Mouse (Mus musculus) left cerebral cortex, postnatal 36 days (tissue): ENCODE data around the gene Ikbip. TPM values are rescaled to one million over a fixed set of nuclear protein-coding genes. Genes with fewer than 3 reads are reported as not detected.

Experiments
- DNase-seq, 2 experiments: peaks; one replicate each; pipeline ENCODE4 v3.0.0; 2021 to 2022; ENCODE audit warnings: low spot score in 2 of 2, mixed read lengths in 1 of 2
- intact Hi-C: fragments of 180-260 bp; cut with DNase I; formaldehyde crosslinking; loops from one replicate; pipeline ENCODE4 v1.15.1; 2025
- total RNA-seq, 2 experiments: library from RNA; stranded (reverse); gene quantifications; 2 replicates each; pipeline ENCODE4 v1.2.3; 2021

Gene Ikbip
- total RNA-seq, 2 experiments from 2014 or later: 12.5 to 13.3 TPM

DNA sequence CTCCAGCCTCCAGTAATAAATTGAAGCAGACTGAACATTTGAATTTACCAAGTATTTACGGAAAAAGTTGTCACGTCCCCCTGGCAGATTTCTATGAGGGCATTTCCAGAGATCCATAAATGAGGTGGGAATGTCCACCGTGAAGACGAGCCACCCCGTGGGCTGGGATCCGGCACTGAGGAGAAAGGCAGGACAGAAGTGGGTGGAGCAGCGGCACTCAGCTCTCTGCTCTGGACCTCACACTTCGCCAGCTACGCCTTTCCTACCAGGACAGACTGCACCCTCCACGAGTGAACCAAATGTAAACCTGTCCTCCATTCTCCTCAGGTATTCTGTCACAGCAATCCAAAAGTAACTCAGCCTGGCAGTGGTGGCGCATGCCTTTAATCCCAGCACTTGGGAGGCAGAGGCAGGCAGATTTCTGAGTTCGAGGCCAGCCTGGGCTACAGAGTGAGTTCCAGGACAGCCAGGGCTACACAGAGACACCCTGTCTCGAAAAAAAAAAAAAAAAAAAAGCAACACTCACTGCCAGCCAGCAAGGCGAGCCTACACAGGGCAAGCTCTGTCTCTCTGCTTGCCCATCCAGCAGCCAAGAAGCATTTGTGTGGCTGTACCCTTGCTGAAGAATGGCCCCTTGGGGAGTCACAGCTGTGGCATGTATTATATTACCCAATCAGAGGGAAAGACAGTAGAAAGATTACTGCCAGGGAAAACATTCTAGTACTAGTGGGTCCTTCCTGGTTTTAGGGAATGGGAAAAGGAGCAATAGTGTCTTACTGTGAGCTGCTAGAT lies 20.3 kb downstream of the Ikbip start:
- intact Hi-C loops: no loop called here
- no peak for DNase-seq

DNA sequence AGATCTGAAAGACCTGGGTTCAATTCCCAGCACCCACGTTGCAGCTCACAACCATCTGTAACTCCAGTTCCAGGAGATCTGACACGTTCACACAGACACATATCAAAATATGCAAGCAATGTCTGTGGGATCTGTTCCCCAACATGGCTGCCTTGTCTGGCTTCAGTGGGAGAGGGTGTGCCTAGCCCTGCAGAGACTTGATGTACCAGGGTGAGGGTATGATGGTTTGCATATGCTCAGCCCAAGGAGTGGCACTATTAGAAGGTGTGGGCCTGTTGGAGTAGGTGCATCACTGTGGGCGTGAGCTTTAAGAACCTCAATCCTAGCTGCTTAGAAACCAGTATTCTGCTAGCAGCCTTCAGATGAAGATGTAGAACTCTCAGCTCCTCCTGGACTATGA lies 23.2 kb downstream of the Ikbip start:
- no peak for DNase-seq
- intact Hi-C loops: no loop called here

DNA sequence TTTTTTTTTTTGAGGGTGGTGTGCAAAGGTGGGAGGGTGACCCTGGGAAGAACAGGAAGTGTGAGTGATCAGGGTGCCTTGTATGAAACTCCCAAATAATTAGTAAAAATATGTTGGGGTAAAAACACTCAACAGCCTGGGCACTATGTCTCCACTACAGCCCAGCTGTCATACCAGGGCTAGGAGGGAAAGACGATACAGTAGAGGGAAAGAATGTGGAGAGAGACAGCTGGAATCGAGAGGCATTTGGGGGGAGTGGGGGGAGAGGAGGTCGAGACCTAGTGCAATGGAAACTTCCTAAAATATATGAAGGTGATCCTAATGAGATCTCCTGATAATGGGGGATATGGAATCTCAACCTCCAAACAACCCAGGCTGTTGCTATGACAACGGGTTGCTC lies 27.1 kb downstream of the Ikbip start:
- DNase-seq: no peak
- intact Hi-C loops: no loop called here

DNA sequence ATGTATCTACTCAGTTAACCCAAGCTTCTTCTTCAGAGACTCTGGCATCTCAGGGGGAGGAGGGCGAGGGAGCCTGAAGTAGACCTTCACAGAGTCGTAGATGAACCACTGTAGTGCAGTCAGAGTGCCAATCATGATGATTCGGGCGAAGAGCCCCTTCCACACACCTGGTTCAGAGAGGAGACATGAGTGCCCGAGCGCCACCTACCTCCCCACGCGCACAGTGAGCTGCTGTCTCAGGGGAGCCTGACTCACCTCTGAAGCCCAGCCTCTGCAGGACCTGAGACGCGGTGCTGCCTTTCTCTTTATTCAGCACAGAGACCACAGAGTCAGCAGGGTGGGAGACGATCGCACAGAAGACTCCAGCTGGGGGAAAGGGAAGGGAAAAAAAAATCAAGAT lies 34.2 kb downstream of the Ikbip start:
- DNase-seq: no peak
- intact Hi-C loops: no loop called here

DNA sequence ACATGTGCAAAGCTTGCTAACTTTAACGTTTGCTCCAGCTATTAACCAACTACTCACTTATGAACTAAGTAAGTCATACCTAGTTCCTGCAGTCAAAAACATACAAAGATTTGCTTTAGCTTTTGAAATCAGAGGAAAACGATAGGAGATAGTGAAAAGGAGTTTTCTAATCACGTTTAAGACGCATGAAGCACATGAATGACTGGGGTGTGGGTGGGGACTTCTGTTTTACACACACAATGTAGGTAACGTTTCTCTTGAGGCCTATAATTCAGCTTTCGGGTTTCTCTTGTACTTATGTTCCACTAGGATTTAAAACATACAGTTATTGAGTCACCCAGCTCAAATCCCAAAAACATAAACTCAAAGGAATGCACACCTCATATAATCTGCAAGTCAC lies 39.9 kb downstream of the Ikbip start:
- intact Hi-C loops: loop anchor here (5.0 kb wide), 1 partner anchor 40 kb away; the partner anchor contains the start of genes Apaf1 and Ikbip
- no peak for DNase-seq

DNA sequence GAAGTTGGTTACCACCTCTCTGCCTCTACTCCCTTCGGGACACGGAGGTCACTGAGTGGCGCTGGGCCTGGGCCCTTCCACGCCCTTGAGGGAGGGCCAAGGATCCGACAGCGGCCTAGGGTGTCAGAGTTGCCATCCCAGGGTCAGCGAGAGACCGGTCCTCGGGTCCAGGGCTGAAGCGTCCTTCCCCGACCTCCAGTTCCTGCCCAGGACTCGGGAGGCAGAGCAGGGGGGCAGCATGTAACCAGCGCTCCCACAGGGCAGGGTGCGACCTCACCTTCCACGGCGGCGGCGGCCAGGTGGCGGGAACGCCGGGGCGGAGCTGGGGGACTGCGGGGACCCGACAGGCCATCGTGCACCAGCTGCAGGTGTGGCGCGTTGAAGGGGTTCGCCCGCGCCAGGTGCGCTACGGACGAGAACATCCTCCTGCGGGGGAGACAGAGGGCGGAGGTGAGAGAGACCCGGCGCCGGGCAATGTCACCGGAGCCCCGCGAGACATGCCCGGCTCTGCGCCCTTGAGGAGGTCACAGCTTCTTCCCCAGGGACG lies 40.6 kb downstream of the Ikbip start:
- peak in 1 of 2 experiments; percentile 16 for DNase-seq
- intact Hi-C loops: loop anchor here (5.0 kb wide), 1 partner anchor 41 kb away; the partner anchor contains the start of genes Apaf1 and Ikbip

DNA sequence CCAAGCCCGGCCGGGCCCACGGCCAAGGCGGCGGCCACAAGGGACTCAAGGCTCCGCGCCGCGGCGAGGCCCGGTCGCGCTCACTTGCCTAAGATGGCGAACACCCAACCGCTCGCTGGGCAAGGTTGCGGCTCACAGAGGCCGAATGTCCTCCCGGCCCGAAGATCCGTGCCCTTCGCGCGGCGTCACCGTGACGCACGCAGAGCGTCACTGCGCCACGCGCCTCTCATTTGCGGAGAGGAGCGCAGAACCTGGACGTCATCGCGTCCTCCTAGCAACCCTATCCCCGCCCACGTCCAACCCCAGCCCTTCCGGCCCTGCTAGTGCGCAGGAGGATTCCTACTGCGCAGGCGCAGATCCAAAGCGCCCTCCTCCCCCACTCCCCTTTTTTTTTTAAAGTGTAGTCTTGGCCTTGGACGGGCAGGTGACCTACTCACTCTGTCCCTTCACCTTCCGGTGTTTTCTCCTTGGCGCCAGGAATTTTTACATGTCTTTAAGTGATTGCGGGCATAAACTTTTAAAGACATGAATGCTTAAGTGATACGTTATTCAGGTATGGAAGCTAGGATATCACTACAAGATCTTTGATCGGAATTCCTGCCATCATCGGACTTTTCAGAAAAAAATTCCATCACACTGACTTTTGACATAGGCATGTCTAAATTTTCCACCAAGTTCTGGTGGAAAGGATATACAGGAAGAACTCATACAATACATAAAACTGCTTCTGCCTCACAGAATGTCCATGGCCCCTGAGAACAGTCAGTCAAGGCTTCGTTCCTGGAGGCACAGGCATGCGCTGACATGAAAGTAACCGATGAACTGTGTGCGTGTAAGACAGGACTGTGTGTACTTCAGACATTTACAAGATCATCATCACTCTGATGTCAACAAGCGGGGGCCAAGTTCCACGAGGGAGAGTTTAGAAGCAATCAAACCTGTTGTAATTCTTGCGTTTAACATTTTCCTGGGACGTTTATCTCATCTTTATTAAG lies 41.4 kb downstream of the Ikbip start, which contains the start of gene Slc25a3:
Gene Slc25a3 (minus strand): TSS at position 232 of the 995 bp plus-strand sequence.
- intact Hi-C loops: loop anchor here (5.0 kb wide), 1 partner anchor 42 kb away; the partner anchor contains the start of genes Apaf1 and Ikbip
- DNase-seq: peak; percentile 98

DNA sequence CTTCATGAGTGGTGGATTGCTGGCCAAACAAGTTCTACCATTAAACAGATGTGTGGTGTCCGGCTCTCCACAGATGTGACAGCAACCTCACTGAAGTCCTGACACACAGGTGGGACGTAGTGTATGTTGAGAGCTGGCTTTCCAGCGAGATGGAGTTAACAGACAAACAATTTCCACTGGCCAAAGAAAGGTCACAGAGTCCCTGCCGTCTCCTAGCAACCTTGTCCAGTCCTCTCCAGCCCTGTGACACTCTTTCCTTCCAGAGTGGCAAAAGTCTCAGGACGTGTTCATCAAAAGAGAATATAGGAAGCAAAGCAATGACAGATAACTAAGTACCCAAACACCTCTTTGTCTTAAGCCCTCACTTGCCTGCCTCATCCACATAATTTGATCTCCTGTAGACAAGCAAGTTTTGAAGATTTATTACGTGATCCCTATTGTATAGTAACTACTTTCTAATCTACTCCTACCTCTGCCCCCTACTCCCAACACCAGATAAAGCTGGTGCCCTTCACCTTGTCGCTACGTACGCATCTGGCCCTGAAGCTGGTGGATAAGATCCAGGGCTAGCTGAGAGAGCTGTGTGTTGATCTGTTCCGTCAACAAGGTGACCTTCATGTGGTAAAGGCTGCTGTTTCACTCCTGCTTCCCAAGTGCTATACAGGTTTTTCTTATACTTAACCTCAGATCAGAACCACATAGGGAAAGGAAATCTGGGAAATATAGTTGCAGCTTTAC lies 44.0 kb downstream of the Ikbip start:
- no peak for DNase-seq
- intact Hi-C loops: no loop called here

DNA sequence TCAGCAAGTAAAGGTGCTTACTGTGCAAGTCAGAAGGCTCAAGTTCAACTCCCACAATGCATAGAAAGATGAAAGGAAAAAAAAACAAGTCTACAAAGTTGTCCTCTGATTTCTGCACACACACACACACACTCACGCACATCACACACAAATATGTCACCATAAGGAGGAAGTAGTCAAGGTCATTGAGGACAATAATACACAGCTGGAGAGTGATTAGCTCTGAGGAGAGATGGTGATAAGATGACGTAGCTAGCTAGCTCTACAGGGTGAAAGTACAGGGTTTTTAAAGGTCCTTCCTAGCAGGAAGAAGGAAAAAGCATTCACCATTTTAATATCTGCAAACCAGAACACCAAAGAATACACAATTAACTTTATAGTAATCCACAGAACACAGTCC lies 44.7 kb downstream of the Ikbip start:
- intact Hi-C loops: no loop called here
- no peak for DNase-seq

DNA sequence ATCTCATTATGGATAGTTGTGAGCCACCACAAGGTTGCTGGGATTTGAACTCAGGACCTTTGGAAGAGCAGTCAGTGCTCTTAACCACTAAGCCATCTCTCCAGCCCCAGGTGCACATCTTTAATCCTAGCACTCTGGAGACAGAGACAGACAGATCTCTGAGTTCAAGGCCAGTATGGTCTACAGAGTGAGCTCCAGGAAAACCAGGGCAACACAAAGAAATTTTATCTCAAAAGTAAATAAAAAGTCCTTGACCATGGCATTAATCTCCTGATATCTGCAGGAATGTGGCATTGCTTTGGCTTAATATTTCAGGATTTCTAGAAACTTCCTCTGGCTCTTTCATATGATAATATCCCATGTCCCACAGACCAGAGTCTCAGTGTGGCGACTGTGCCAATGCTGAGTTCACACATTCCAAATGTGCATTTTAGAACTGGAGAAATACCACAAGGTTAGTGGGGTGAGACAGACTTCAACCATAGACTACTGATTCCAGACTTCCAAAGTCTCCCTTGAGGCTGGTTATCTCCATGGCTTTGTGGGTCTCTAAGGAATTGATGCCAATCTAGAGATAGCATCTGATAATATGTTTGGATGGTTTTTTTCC lies 45.9 kb downstream of the Ikbip start:
- no peak for DNase-seq
- intact Hi-C loops: no loop called here

DNA sequence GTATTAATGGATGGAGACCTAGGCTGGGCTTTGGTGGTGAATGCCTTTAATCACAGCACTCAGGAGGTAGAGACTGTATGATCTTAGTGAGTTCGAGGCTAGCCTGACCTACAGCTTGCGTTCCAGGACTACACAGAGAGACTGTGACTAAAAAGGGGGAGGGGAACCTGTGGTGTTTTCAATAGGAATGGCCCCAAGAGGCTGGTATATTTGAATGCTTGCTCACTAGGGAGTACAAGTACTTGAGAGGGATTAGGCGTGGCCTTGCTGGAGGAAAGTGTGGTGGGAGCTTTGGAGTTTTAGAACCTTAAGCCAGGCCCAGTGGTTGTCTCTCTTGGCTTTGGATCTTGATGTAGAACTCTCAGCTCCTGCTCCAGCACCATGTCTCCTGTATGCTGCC lies 48.1 kb downstream of the Ikbip start:
- DNase-seq: no peak
- intact Hi-C loops: no loop called here

DNA sequence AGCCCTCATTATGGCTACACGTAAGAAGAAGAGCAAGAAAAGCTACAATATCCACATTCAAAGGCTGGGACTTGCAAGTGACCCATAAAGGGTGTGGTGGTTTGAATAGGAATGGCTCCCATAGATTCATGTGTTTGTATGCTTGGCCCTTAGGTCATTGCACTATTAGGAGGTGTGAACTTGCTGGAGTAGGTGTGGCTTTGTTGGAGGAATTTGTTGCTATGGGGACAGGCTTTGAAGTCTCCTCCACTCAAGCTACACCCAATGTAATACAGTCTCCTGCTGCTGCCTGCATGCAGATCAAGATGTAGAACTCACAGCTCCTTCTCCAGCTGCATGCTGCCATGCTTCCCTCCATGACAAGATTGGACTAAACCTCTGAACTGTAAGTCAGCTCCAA lies 48.8 kb downstream of the Ikbip start:
- no peak for DNase-seq
- intact Hi-C loops: no loop called here

DNA sequence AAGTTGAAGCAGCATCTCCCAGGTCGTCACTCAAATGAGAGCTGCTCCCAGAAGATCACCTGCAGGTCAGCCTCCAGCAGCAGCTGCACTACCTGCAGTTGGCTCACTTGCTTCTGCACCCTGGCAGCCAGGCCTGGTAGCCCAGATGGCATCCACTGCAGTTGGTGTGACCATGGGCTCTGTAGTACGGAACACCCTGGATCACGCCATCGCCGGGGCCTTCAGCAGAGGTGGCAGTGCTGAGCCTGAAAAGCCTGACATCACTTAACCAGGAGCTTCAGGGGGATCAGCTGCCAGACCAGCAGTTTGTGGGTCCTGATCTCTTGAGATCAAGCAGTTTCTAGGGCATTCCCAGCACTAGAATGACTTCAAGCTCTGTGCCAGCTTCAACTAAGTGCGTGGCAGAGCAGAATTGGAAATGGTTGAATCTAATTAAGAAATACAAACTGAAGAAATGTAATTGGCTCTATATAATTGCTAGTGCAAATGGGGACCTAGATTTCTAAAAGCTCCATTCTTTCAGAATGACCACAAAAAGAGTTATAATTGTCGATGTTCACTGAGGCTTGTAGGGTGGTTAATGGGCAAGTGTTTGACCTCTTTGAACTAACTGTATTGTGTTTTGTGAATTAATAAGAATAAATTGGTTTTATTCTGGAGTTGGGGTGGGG lies 52.7 kb downstream of the Ikbip start:
- DNase-seq: no peak
- intact Hi-C loops: no loop called here

DNA sequence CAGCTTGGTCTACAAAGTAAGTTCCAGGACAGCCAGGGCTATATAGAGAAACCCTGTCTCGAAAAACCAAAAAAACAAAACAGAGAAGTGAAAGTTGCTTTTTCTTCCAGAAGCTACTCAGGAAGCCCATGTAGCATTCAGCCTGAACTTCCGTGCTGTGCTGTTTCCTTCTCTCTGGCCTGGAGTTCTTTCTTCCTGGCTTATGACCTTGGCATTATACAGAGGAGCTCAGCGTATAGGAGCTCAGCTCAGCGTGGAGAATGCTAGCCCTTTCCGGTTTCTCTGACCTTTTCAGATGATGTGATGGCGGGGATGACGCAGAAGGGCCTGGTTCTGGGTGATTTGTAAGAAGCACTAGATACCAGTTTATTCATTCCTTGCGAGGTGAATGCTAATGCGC lies 54.7 kb downstream of the Ikbip start:
- intact Hi-C loops: no loop called here
- DNase-seq: no peak

DNA sequence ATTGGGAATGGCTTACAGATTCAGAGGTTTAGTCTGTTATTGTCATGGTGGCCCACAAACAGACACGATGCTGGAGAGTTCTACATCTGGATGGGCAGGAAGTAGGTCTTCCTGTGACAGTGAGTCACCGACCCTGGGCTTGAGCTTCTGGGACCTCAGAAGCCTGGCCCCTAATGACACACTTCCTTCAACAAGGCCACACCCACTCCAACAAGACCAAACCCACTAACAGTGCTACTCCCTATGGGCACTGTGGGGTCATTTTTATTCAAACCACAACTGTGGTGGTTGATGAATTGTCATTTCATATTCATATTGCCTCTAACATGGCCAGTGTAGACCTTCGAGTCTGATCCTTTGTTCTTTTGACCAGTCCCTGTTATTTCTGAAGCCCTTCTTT lies 55.6 kb downstream of the Ikbip start:
- DNase-seq: no peak
- intact Hi-C loops: no loop called here

DNA sequence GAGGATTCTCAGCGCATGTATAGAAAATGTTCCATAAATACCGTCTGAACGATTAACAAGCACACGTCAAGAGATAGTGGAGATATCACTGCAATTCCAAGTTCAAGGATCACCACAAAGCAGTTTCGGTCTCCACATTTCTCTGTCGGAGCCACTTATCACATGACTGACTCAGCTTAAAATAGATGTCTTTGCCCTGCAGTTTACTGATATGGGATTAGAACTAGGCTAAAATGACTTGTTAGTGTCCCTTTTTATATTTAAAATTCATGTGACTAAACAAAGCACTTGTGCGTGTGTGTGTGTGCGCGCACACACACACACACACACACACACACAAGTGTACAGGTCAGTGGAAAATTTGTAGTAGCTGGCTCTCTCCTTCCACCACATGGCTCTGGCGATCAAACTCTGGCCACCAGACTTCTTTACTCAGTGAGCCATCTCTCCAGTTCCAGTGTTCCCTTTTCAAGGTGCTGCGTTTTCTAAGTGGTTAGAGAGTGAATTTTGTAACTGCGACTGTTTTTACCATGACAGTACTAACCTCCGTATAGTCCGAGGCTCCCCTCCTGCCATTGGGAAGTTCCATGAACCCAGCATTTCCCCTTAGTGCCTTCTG lies 56.5 kb downstream of the Ikbip start:
- intact Hi-C loops: no loop called here
- DNase-seq: no peak

DNA sequence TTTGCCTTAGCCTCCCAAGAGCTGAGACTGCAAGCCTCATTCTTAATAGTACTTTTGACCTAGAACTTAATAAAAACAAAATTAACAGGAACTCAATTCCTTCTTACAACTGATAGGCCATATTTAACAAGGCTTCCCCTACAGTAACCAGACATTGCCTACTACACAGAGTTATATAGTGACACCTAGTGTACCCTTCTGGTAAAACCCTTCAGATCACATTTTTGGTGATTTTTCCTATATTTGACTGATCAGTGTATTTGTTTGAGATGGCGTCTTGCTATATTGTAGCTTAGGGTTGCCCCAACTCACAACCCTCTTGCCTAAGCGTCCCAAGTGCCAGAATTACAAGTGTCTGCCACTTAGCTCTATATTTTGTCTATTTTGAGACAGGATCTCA lies 58.8 kb downstream of the Ikbip start:
- intact Hi-C loops: loop anchor here (2.0 kb wide), 1 partner anchor 71 kb away; no protein-coding TSS in a partner anchor
- no peak for DNase-seq

DNA sequence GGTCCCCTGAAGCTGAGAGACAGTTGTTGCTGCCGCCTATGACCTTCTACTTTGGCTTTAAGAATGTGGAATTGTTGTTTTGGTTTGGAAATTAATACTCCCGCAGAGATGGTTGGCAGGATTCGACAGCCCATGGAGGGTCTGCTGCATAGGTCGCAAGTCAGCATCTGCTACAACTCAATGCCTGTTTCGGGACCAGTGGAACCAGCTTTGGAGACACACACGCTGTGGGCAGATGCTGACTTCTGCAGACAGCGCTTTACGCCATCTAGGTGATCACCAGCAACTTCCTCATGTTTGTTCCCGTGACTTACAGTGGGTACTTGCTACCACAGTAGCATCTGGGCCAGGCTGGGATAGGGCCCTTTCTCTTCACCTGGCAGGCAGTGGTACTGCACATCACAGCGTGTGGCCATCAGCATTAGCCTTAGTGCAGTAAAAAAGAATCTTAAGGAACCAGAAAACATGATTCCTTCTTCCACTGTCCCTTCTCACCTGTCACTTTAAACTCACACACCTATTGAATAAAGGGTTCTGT lies 60.0 kb downstream of the Ikbip start:
- intact Hi-C loops: no loop called here
- DNase-seq: no peak
